Mouse (Mus musculus) E14TG2a.4 (cell line): ENCODE results near the gene Zp3r.

Experiments used
- H3K27me3 ChIP-seq: 2 replicates; pipeline ENCODE4 v1.6.1; 2014; ENCODE audit warnings: low read length, control low read depth; ENCODE audit not compliant: insufficient read depth
- H3K36me3 ChIP-seq: 2 replicates; pipeline ENCODE4 v1.6.1; 2014; ENCODE audit warnings: low read length, control low read depth; ENCODE audit not compliant: insufficient read depth
- H3K4me1 ChIP-seq: replicated peaks from 2 replicates; pipeline ENCODE4 v1.6.1; 2014; ENCODE audit warnings: low read depth, low read length, control low read depth
- H3K4me3 ChIP-seq: replicated peaks from 2 replicates; pipeline ENCODE4 v1.5.1; 2014; ENCODE audit warnings: mild to moderate bottlenecking, low read length
- H3K9me3 ChIP-seq: 2 replicates; pipeline ENCODE4 v1.6.1; 2014; ENCODE audit warnings: low read length, control low read depth
- CTCF ChIP-seq: conservative IDR thresholded peaks from 2 replicates; pipeline ENCODE4 v1.5.1; 2014; ENCODE audit warnings: low read length
- NANOG ChIP-seq: IDR thresholded peaks from 2 replicates; pipeline ENCODE4 v1.6.1; 2014; ENCODE audit warnings: borderline replicate concordance, low read length, mixed read lengths
- POU5F1 ChIP-seq: IDR thresholded peaks from 2 replicates; pipeline ENCODE4 v1.6.1; 2014; ENCODE audit warnings: low read length, borderline replicate concordance

The Zp3r gene

DNA sequence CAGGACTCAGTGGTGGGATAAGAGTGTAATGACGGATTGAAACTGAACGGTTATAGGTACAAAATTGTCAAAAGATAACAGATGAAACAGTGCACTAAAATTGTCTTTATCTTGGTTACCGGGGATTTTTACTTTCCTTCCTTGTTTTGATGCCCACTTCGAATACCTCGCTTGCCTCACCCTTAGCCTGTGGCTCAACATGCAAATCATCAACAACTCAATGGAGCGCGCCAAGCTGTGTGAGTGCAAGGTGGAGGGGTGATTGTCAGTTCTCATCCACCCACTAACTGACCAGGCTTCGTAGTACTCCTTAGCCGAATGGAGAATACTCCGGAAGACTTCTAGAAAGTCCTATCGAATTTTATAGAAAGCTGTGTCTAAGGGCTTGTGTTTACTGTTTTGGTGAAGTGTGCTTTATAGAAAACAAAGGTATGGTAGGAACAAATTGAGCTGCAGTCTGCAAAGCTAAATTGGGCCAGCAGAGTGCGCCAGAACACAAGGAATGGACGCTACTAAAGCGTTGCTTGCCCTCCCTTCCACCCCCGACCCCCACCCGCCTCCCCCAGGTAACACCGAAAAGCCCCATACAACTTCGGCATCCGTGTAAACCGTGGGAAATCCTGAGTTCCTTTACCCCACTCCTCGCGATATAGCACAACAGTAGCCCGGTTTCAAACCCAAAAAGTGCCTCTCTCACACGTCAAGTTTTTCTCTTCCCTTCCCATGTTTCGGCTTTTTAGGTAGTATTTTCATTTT lies 81.6 kb downstream of the Zp3r start:
- Histone ChIP-seq H3K4me3 (no peak overlapping the region), H3K4me1 (peaks cover 28% of the 10 kb centered on the region), H3K36me3 (no peaks in the 10 kb centered on the region), H3K9me3 (no peaks in the 10 kb centered on the region), H3K27me3 (peaks cover 2% of the 10 kb centered on the region; the same call in 1 of the 2 replicates)
- peak; percentile 45 for TF ChIP-seq CTCF
- TF ChIP-seq POU5F1: no peak
- no peak for TF ChIP-seq NANOG
